Mouse (Mus musculus) neural tube, embryonic 12.5 days (tissue): ENCODE data around the gene Myo9b. TPM values are rescaled to one million over a fixed set of nuclear protein-coding genes. Genes with fewer than 3 reads are reported as not detected.
"Not testable (repeated sequence)": the region's sequence is repeated elsewhere in the genome, so short reads cannot be mapped to it uniquely, and the experiment has no call there.

ENCODE experiments used
- ATAC-seq: fragments of 200-750 bp; cut with Nextera tagmentation; 2 replicates; pipeline ENCODE4 v1.8.0; 2017; ENCODE audit warnings: low read depth, mild to moderate bottlenecking, moderate TSS enrichment, moderate library complexity; ENCODE audit not compliant: low FRiP score
- H3K27ac ChIP-seq: fragments of 300-500 bp; sonication (generic); 2 replicates; pipeline ENCODE4 v1.5.1; 2016
- H3K27me3 ChIP-seq: fragments of 300-500 bp; sonication (generic); replicated peaks from 2 replicates; pipeline ENCODE4 v1.6.1; 2016; ENCODE audit warnings: mild to moderate bottlenecking
- H3K36me3 ChIP-seq: fragments of 300-500 bp; sonication (generic); 2 replicates; pipeline ENCODE4 v1.6.1; 2016; ENCODE audit warnings: mild to moderate bottlenecking
- H3K4me1 ChIP-seq: fragments of 300-500 bp; sonication (generic); 2 replicates; pipeline ENCODE4 v1.6.1; 2016
- H3K4me2 ChIP-seq: fragments of 300-500 bp; sonication (generic); replicated peaks from 2 replicates; pipeline ENCODE4 v1.6.1; 2016; ENCODE audit warnings: mild to moderate bottlenecking
- H3K4me3 ChIP-seq: fragments of 300-500 bp; sonication (generic); 2 replicates; pipeline ENCODE4 v1.5.1; 2016
- H3K9ac ChIP-seq: fragments of 300-500 bp; sonication (generic); 2 replicates; pipeline ENCODE4 v1.6.1; 2016; ENCODE audit warnings: mild to moderate bottlenecking
- H3K9me3 ChIP-seq: fragments of 300-500 bp; sonication (generic); 2 replicates; pipeline ENCODE4 v1.6.1; 2016; ENCODE audit warnings: mild to moderate bottlenecking
- WGBS: fragments of 180-500 bp; shearing (Covaris S2); methylation state at CpG from one replicate; pipeline ENCODE4 v1.1.7; 2016; 5-methylcytosine and 5-hydroxymethylcytosine counted together
- polyA plus RNA-seq: library from polyadenylated mRNA; unstranded; fragments of >200 nt; fragmentation: Nextera tagmentation; extraction: Ambion mirVana; gene quantifications from 2 replicates; pipeline ENCODE4 v1.2.1, GENCODE M21; 2016

Myo9b gene
- polyA plus RNA-seq, 1 experiment from 2014 or later, result 22.5 TPM

DNA sequence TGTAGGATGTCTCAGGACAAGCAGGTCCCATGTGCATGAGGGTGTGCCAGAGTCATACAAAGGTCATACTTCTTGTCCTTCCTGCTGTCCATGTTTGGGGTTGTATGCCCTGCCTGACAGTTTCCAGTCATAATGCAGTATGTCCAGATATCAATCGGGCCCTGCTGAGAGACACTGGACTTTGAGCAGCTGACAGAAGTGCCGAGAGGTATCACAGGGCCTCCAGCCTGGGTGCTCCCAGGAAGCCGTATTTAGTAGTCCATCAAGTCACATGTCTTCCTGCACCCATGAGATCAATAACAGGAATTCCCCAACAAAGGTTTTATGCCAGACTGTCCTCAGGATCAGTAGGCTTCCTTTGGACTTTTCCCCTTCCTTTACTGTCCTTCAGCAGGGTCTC lies 27.2 kb downstream of the Myo9b start:
- Histone ChIP-seq H3K4me2 (no peak overlapping the region), H3K4me1 (no peaks in the 10 kb centered on the region), H3K36me3 (peaks cover 32% of the 10 kb centered on the region), H3K27ac (no peak overlapping the region), H3K27me3 (no peaks in the 10 kb centered on the region), H3K4me3 (no peak overlapping the region), H3K9me3 (no peaks in the 10 kb centered on the region), H3K9ac (no peak overlapping the region)
- no peak for ATAC-seq
- WGBS, result 95% methylated on average over 3 of the region's 3 CpGs

DNA sequence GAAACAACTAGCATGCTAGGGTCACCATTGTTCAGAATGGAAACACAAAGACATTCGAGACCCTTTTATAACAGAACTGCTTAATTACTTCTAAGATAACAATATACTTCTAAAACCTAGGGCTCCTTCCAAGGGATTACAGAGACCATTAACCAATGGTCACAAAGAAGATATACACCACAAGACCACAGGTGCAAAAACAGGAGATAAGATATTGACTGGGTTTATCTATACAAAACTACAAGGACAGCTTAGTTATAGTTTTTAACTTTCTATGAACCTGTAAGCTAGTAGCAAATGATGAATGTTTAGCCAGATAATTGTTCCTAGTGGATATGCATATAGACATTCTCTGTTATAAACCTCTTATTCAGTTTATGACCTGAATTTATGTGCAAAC lies 30.3 kb downstream of the Myo9b start:
- Histone ChIP-seq H3K27me3 (no peaks in the 10 kb centered on the region), H3K4me1 (no peaks in the 10 kb centered on the region), H3K9me3 (no peaks in the 10 kb centered on the region), H3K4me3 (no peak overlapping the region), H3K36me3 (peaks cover 15% of the 10 kb centered on the region), H3K4me2 (no peak overlapping the region), H3K9ac (no peak overlapping the region), H3K27ac (no peak overlapping the region)
- 88% methylated on average over 1 of the region's 1 CpGs for WGBS
- ATAC-seq, result no peak

DNA sequence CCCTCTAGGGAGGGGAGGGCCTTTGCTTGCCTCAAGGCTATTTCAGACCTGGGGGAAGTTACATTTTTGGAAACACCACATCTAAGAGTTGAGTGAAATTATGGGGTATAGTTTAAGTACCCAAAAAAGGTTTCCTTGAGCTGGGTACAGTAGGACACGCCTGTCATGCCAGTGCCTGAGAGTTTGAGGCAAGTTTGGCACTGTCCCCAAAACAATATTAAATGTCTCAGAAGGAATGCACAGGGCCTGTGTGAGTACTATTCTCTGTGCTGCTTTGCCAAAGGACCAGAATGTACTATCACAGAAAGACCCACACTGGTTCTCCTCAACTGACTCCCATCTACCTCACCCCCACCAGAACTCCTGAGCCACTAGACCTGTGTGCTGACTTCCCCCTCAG lies 31.1 kb downstream of the Myo9b start:
- H3K4me3 ChIP-seq, result no peak overlapping the region
- H3K27me3 ChIP-seq, result no peaks in the 10 kb centered on the region
- H3K9ac ChIP-seq, result no peak overlapping the region
- peaks cover 15% of the 10 kb centered on the region for H3K36me3 ChIP-seq
- ATAC-seq, result no peak
- no peaks in the 10 kb centered on the region for H3K4me1 ChIP-seq
- WGBS, result 97% methylated on average over 1 of the region's 1 CpGs
- no peak overlapping the region for H3K4me2 ChIP-seq
- no peaks in the 10 kb centered on the region for H3K9me3 ChIP-seq
- H3K27ac ChIP-seq, result no peak overlapping the region

GRCm38 (mm10) chr8:71305988-71306387 lies 33.5 kb downstream of the Myo9b start:
- Histone ChIP-seq H3K4me2 (no peak overlapping the region), H3K4me1 (no peaks in the 10 kb centered on the region), H3K9ac (no peak overlapping the region), H3K4me3 (no peak overlapping the region), H3K27ac (no peak overlapping the region), H3K9me3 (no peaks in the 10 kb centered on the region), H3K27me3 (no peaks in the 10 kb centered on the region), H3K36me3 (peaks cover 13% of the 10 kb centered on the region)
- WGBS, result 78% methylated on average over 1 of the region's 1 CpGs
- no peak for ATAC-seq

DNA sequence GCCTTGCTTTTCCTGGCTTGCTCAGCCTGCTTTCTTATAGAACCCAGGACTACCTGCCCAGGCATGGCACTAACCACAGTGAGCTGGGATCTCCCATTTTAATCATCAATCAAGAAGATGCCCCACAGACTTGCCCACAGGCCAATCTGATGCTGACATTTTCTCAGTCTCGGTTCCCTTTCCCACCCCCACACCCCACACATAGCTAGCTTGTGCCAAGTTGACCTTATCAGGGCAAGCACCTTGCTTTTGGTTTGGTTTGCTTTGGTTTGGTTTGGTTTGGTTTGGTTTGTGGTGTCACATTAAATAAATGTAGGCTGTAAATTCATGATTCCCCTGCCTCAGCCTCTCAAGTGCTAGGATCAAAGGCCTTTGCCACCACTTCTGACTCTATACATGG lies 34.9 kb downstream of the Myo9b start:
- no peak overlapping the region for H3K27ac ChIP-seq
- H3K4me3 ChIP-seq, result no peak overlapping the region
- no peak overlapping the region for H3K9ac ChIP-seq
- peaks cover 4% of the 10 kb centered on the region for H3K36me3 ChIP-seq
- no peak overlapping the region for H3K4me2 ChIP-seq
- no peak for ATAC-seq
- H3K27me3 ChIP-seq, result no peaks in the 10 kb centered on the region
- H3K4me1 ChIP-seq, result no peaks in the 10 kb centered on the region
- WGBS, result 90% methylated on average over 1 of the region's 1 CpGs
- no peaks in the 10 kb centered on the region for H3K9me3 ChIP-seq

GRCm38 (mm10) chr8:71307913-71308312 lies 35.4 kb downstream of the Myo9b start:
- Histone ChIP-seq H3K9ac (no peak overlapping the region), H3K9me3 (no peaks in the 10 kb centered on the region), H3K27ac (no peak overlapping the region), H3K4me1 (peaks cover 3% of the 10 kb centered on the region; the same call in 1 of the 2 replicates), H3K27me3 (no peaks in the 10 kb centered on the region), H3K4me2 (no peak overlapping the region), H3K36me3 (no peaks in the 10 kb centered on the region), H3K4me3 (no peak overlapping the region)
- 94% methylated on average over 4 of the region's 4 CpGs for WGBS
- ATAC-seq, result no peak

DNA sequence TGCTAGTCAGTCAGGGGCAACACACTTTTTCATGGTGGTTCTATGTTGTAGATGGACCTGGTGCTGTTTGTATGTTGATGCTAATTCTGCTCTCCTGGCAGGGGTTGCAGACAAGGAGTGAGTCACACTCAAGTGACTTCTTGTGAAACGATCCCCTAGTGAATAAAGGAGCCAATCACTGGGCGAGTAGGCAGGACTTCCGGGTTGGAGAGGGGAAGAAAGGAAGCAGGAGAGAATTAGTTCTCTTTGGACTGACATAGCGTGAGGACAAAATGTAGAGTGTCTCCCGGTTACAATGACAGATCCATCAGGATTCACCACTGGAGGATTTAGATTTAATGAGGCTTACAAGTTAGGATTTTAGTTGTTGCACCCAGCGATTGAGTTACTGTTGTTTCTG lies 37.9 kb downstream of the Myo9b start:
- Histone ChIP-seq H3K27ac (no peak overlapping the region), H3K4me1 (peaks cover 3% of the 10 kb centered on the region; the same call in 1 of the 2 replicates), H3K9me3 (no peaks in the 10 kb centered on the region), H3K4me2 (no peak overlapping the region), H3K27me3 (no peaks in the 10 kb centered on the region), H3K4me3 (no peak overlapping the region), H3K36me3 (peaks cover 5% of the 10 kb centered on the region; the same call in 1 of the 2 replicates), H3K9ac (no peak overlapping the region)
- 86% methylated on average over 6 of the region's 6 CpGs for WGBS
- no peak for ATAC-seq

DNA sequence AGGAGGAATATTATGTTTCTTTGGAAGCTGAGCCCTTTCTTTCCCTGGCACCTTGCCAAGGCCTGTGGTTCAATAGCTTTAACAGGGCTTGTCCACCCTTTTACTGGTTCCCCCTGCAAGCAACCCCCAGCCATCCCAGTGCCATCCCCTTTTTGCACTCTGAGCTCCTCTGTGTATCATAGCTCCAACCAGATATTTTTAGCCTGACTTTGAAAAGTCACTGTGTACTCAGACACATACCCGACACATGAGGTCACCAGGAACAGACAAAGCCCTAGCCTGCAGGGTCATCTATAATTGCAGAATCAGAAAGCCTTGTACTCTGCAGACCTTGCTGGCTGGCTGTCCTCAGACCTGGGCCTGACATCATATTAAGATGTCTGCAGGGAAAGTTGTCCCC lies 40.2 kb downstream of the Myo9b start:
- Histone ChIP-seq H3K9ac (no peak overlapping the region), H3K27me3 (no peaks in the 10 kb centered on the region), H3K4me2 (no peak overlapping the region), H3K4me1 (peaks cover 3% of the 10 kb centered on the region; the same call in 1 of the 2 replicates), H3K27ac (no peak overlapping the region), H3K4me3 (no peak overlapping the region), H3K36me3 (peaks cover 15% of the 10 kb centered on the region; the same call in 1 of the 2 replicates), H3K9me3 (no peaks in the 10 kb centered on the region)
- 55% methylated on average over 1 of the region's 1 CpGs for whole genome bisulfite sequencing
- no peak for ATAC-seq

- H3K36me3 ChIP-seq, result peaks cover 16% of the 10 kb centered on the region; the same call in 1 of the 2 replicates
- no peak overlapping the region for H3K4me2 ChIP-seq
- no peak overlapping the region for H3K4me3 ChIP-seq
- H3K9ac ChIP-seq, result no peak overlapping the region
- ATAC-seq, result no peak
- no peaks in the 10 kb centered on the region for H3K27me3 ChIP-seq
- no peak overlapping the region for H3K27ac ChIP-seq
- H3K9me3 ChIP-seq, result no peaks in the 10 kb centered on the region
- peaks cover 3% of the 10 kb centered on the region; the same call in 1 of the 2 replicates for H3K4me1 ChIP-seq
- WGBS, result 91% methylated on average over 2 of the region's 2 CpGs
Measured at GRCm38 (mm10) chr8:71313951-71314350, 41.4 kb downstream of the Myo9b start.

DNA sequence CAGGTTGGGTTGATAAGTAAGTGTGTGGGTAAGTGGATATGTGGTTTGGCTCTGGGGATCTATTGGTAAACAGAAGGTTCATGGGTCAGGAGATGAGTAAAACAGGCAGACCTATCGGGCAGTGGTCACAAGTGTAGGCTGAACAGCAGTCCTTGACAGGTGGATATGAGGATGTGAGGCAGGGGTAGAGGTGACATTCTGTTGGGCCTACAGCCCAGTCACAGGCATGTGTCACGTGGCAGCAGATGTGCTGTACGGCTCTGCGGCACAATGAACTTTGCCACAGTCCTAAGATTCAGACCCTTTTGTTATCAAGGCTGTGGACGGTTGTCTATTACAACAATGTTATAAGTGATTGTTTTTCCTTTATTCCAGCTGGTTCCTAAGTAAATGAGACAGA lies 43.5 kb downstream of the Myo9b start:
- 93% methylated on average over 5 of the region's 5 CpGs for WGBS
- H3K36me3 ChIP-seq, result peaks cover 19% of the 10 kb centered on the region; the same call in 1 of the 2 replicates
- ATAC-seq, result no peak

GRCm38 (mm10) chr8:71316486-71317031 lies 44.0 kb downstream of the Myo9b start:
- H3K9me3 ChIP-seq, result no peaks in the 10 kb centered on the region
- peaks cover 3% of the 10 kb centered on the region; the same call in 1 of the 2 replicates for H3K4me1 ChIP-seq
- H3K4me2 ChIP-seq, result no peak overlapping the region
- peaks cover 19% of the 10 kb centered on the region; the same call in 1 of the 2 replicates for H3K36me3 ChIP-seq
- ATAC-seq, result no peak
- no peaks in the 10 kb centered on the region for H3K27me3 ChIP-seq
- H3K4me3 ChIP-seq, result no peak overlapping the region
- H3K9ac ChIP-seq, result no peak overlapping the region
- H3K27ac ChIP-seq, result no peak overlapping the region

More for the DNA sequence above, 43.5 kb downstream of the Myo9b start:
- no peaks in the 10 kb centered on the region for H3K9me3 ChIP-seq
- H3K4me2 ChIP-seq, result no peak overlapping the region
- peaks cover 3% of the 10 kb centered on the region; the same call in 1 of the 2 replicates for H3K4me1 ChIP-seq
- H3K9ac ChIP-seq, result no peak overlapping the region
- H3K27me3 ChIP-seq, result no peaks in the 10 kb centered on the region
- H3K4me3 ChIP-seq, result no peak overlapping the region
- no peak overlapping the region for H3K27ac ChIP-seq

GRCm38 (mm10) chr8:71318610-71319009 lies 46.1 kb downstream of the Myo9b start:
- not testable (repeated sequence) for ATAC-seq, H3K27me3 ChIP-seq, H3K9ac ChIP-seq, H3K4me3 ChIP-seq, H3K4me2 ChIP-seq, H3K27ac ChIP-seq, H3K9me3 ChIP-seq, H3K4me1 ChIP-seq
- 89% methylated on average over 5 of the region's 5 CpGs for WGBS
- H3K36me3 ChIP-seq, result peaks cover 38% of the 10 kb centered on the region

DNA sequence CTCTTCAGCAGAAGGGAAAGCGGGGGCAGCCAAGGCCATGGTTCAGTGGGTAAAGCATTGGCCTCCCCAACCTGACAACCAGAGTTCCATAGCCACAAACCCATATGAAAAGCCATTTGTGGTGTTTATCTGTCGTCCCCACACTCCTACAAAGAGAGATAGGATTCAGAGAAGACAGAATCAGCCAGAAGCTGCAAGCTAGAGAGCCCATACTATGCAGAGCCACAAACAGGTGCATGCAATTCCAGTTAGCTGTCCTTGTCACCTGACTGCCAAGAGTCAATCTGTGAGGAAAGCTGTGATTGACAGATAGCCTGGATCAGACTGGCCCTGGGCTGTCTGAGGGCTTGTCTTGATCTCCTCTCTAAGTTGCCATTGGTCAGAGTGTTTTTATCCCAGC lies 47.2 kb downstream of the Myo9b start:
- not testable (repeated sequence) for H3K9ac ChIP-seq, H3K4me1 ChIP-seq, H3K4me2 ChIP-seq, H3K27me3 ChIP-seq, H3K27ac ChIP-seq, H3K4me3 ChIP-seq, H3K9me3 ChIP-seq, ATAC-seq
- peaks cover 49% of the 10 kb centered on the region for H3K36me3 ChIP-seq
- WGBS, result 89% methylated on average over 2 of the region's 2 CpGs
